Mouse (Mus musculus): ENCODE measurements at regions not wholly inside any gene's neighbourhood (a gene's known extent, or its start where the extent isn't known, plus 50 kb on each side); places are given as distances from the start of the nearest gene placed in this dataset.

- no peak overlapping the region for H3K4me3 ChIP-seq (replicated peaks)
- WGBS = 68% methylated on average over 8 of the region's 8 CpGs
- ATAC-seq (ENCODE audit: insufficient number of reproducible peaks, insufficient read depth, low FRiP score, low TSS enrichment, low read depth) = no peak
- H3K4me1 ChIP-seq (replicated peaks) = peaks cover 4% of the 10 kb centered on the region; the same call in 1 of the 2 replicates
- no peaks in the 10 kb centered on the region for H3K9me3 ChIP-seq
- no peak overlapping the region for H3K27ac ChIP-seq
- H3K4me2 ChIP-seq = no peak overlapping the region
- no peak overlapping the region for H3K9ac ChIP-seq (replicated peaks)
- no peaks in the 10 kb centered on the region for H3K27me3 ChIP-seq
- no peaks in the 10 kb centered on the region for H3K36me3 ChIP-seq
Observed at GRCm38 (mm10) chr13:35383624-35384018, 276.0 kb upstream of the Cdyl start.

GRCm38 (mm10) chr13:35388380-35388779 is 271.3 kb upstream of the Cdyl start:
- Histone ChIP-seq H3K4me3 (replicated peaks) (no peak overlapping the region), H3K9me3 (no peaks in the 10 kb centered on the region), H3K27me3 (no peaks in the 10 kb centered on the region), H3K4me2 (no peak overlapping the region), H3K27ac (no peak overlapping the region), H3K36me3 (no peaks in the 10 kb centered on the region), H3K4me1 (replicated peaks) (no peaks in the 10 kb centered on the region; the same call in 1 of the 2 replicates), H3K9ac (replicated peaks) (no peak overlapping the region)
- WGBS = 52% methylated on average over 1 of the region's 1 CpGs
- ATAC-seq (ENCODE audit: insufficient number of reproducible peaks, insufficient read depth, low FRiP score, low TSS enrichment, low read depth) = no peak

GRCm38 (mm10) chr13:35389781-35390525 is 269.7 kb upstream of the Cdyl start:
- no peaks in the 10 kb centered on the region for H3K36me3 ChIP-seq
- H3K27me3 ChIP-seq = no peaks in the 10 kb centered on the region
- no peak overlapping the region for H3K27ac ChIP-seq
- H3K4me3 ChIP-seq (replicated peaks) = no peak overlapping the region
- no peak overlapping the region for H3K9ac ChIP-seq (replicated peaks)
- H3K9me3 ChIP-seq = no peaks in the 10 kb centered on the region
- WGBS = 79% methylated on average over 6 of the region's 6 CpGs
- H3K4me1 ChIP-seq (replicated peaks) = peaks cover 1% of the 10 kb centered on the region; the same call in 1 of the 2 replicates
- no peak overlapping the region for H3K4me2 ChIP-seq
- peak; percentile 64 for ATAC-seq (ENCODE audit: insufficient number of reproducible peaks, insufficient read depth, low FRiP score, low TSS enrichment, low read depth)

GRCm38 (mm10) chr13:35390526-35390880 is 269.1 kb upstream of the Cdyl start:
- no peak overlapping the region for H3K4me3 ChIP-seq (replicated peaks)
- no peaks in the 10 kb centered on the region for H3K9me3 ChIP-seq
- WGBS = 62% methylated on average over 4 of the region's 4 CpGs
- H3K4me2 ChIP-seq = no peak overlapping the region
- H3K27ac ChIP-seq = no peak overlapping the region
- no peaks in the 10 kb centered on the region for H3K27me3 ChIP-seq
- H3K4me1 ChIP-seq (replicated peaks) = peaks cover 7% of the 10 kb centered on the region
- no peak overlapping the region for H3K9ac ChIP-seq (replicated peaks)
- H3K36me3 ChIP-seq = no peaks in the 10 kb centered on the region
- peak; percentile 60; the same call in 1 of the 2 replicates for ATAC-seq (ENCODE audit: insufficient number of reproducible peaks, insufficient read depth, low FRiP score, low TSS enrichment, low read depth)

GRCm38 (mm10) chr13:35392167-35392566 is 267.5 kb upstream of the Cdyl start:
- no peak overlapping the region for H3K4me3 ChIP-seq (replicated peaks)
- H3K9ac ChIP-seq (replicated peaks) = no peak overlapping the region
- no peak for ATAC-seq (ENCODE audit: insufficient number of reproducible peaks, insufficient read depth, low FRiP score, low TSS enrichment, low read depth)
- peaks cover 10% of the 10 kb centered on the region for H3K4me1 ChIP-seq (replicated peaks)
- no peaks in the 10 kb centered on the region for H3K9me3 ChIP-seq
- no peaks in the 10 kb centered on the region for H3K36me3 ChIP-seq
- no peak overlapping the region for H3K27ac ChIP-seq
- no peaks in the 10 kb centered on the region for H3K27me3 ChIP-seq
- H3K4me2 ChIP-seq = no peak overlapping the region
- 84% methylated on average over 6 of the region's 6 CpGs for WGBS

GRCm38 (mm10) chr13:35395192-35395591 is 264.4 kb upstream of the Cdyl start:
- no peak overlapping the region for H3K4me3 ChIP-seq (replicated peaks)
- no peaks in the 10 kb centered on the region for H3K9me3 ChIP-seq
- 0 out of 2 replicates have a peak, but pooled peaks have one; percentile 31 for ATAC-seq (ENCODE audit: insufficient number of reproducible peaks, insufficient read depth, low FRiP score, low TSS enrichment, low read depth)
- H3K27me3 ChIP-seq = no peaks in the 10 kb centered on the region
- H3K4me1 ChIP-seq (replicated peaks) = peaks cover 10% of the 10 kb centered on the region
- 46% methylated on average over 4 of the region's 4 CpGs for WGBS
- H3K27ac ChIP-seq = no peak overlapping the region
- no peak overlapping the region for H3K9ac ChIP-seq (replicated peaks)
- H3K36me3 ChIP-seq = no peaks in the 10 kb centered on the region
- no peak overlapping the region for H3K4me2 ChIP-seq

- H3K4me3 ChIP-seq (replicated peaks) = no peak overlapping the region
- no peak overlapping the region for H3K27ac ChIP-seq
- H3K4me2 ChIP-seq = no peak overlapping the region
- WGBS = 47% methylated on average over 5 of the region's 5 CpGs
- H3K27me3 ChIP-seq = no peaks in the 10 kb centered on the region
- no peak for ATAC-seq (ENCODE audit: insufficient number of reproducible peaks, insufficient read depth, low FRiP score, low TSS enrichment, low read depth)
- H3K9ac ChIP-seq (replicated peaks) = no peak overlapping the region
- no peaks in the 10 kb centered on the region for H3K9me3 ChIP-seq
- H3K4me1 ChIP-seq (replicated peaks) = peaks cover 10% of the 10 kb centered on the region
- H3K36me3 ChIP-seq = no peaks in the 10 kb centered on the region
Observed at GRCm38 (mm10) chr13:35395630-35396029, 264.0 kb upstream of the Cdyl start.

GRCm38 (mm10) chr13:35397166-35397565 is 262.5 kb upstream of the Cdyl start:
- no peak overlapping the region for H3K4me2 ChIP-seq
- no peak for ATAC-seq (ENCODE audit: insufficient number of reproducible peaks, insufficient read depth, low FRiP score, low TSS enrichment, low read depth)
- no peaks in the 10 kb centered on the region for H3K27me3 ChIP-seq
- H3K27ac ChIP-seq = no peak overlapping the region
- no peak overlapping the region for H3K4me3 ChIP-seq (replicated peaks)
- H3K36me3 ChIP-seq = no peaks in the 10 kb centered on the region
- H3K4me1 ChIP-seq (replicated peaks) = peaks cover 10% of the 10 kb centered on the region
- no peaks in the 10 kb centered on the region for H3K9me3 ChIP-seq
- 83% methylated on average over 2 of the region's 2 CpGs for WGBS
- no peak overlapping the region for H3K9ac ChIP-seq (replicated peaks)

- H3K4me3 ChIP-seq (replicated peaks) = no peak overlapping the region
- H3K36me3 ChIP-seq = no peaks in the 10 kb centered on the region
- H3K4me1 ChIP-seq (replicated peaks) = peaks cover 10% of the 10 kb centered on the region
- H3K27me3 ChIP-seq = no peaks in the 10 kb centered on the region
- no peak overlapping the region for H3K4me2 ChIP-seq
- H3K27ac ChIP-seq = no peak overlapping the region
- H3K9me3 ChIP-seq = no peaks in the 10 kb centered on the region
- no peak for ATAC-seq (ENCODE audit: insufficient number of reproducible peaks, insufficient read depth, low FRiP score, low TSS enrichment, low read depth)
- WGBS = 67% methylated on average over 8 of the region's 8 CpGs
- H3K9ac ChIP-seq (replicated peaks) = no peak overlapping the region
Observed at GRCm38 (mm10) chr13:35398192-35398591, 261.4 kb upstream of the Cdyl start.

- H3K4me3 ChIP-seq (replicated peaks) = no peak overlapping the region
- no peak overlapping the region for H3K27ac ChIP-seq
- H3K9ac ChIP-seq (replicated peaks) = no peak overlapping the region
- ATAC-seq (ENCODE audit: insufficient number of reproducible peaks, insufficient read depth, low FRiP score, low TSS enrichment, low read depth) = no peak
- H3K9me3 ChIP-seq = no peaks in the 10 kb centered on the region
- no peaks in the 10 kb centered on the region for H3K36me3 ChIP-seq
- no peaks in the 10 kb centered on the region for H3K4me1 ChIP-seq (replicated peaks)
- no peaks in the 10 kb centered on the region for H3K27me3 ChIP-seq
- WGBS = 84% methylated on average over 2 of the region's 2 CpGs
- H3K4me2 ChIP-seq = no peak overlapping the region
Observed at GRCm38 (mm10) chr13:35402856-35403255, 256.8 kb upstream of the Cdyl start.

- Histone ChIP-seq H3K4me1 (replicated peaks) (no peaks in the 10 kb centered on the region), H3K4me2 (no peak overlapping the region), H3K27ac (no peak overlapping the region), H3K9me3 (no peaks in the 10 kb centered on the region), H3K9ac (replicated peaks) (no peak overlapping the region), H3K36me3 (no peaks in the 10 kb centered on the region), H3K27me3 (no peaks in the 10 kb centered on the region), H3K4me3 (replicated peaks) (no peak overlapping the region)
- no peak for ATAC-seq (ENCODE audit: insufficient number of reproducible peaks, insufficient read depth, low FRiP score, low TSS enrichment, low read depth)
- WGBS = 92% methylated on average over 5 of the region's 5 CpGs
Observed at GRCm38 (mm10) chr13:35404428-35404827, 255.2 kb upstream of the Cdyl start.

- 74% methylated on average over 1 of the region's 1 CpGs for WGBS
- Histone ChIP-seq H3K27me3 (no peaks in the 10 kb centered on the region), H3K36me3 (no peaks in the 10 kb centered on the region), H3K9ac (replicated peaks) (no peak overlapping the region), H3K4me2 (no peak overlapping the region), H3K4me3 (replicated peaks) (no peak overlapping the region), H3K27ac (no peak overlapping the region), H3K4me1 (replicated peaks) (no peaks in the 10 kb centered on the region), H3K9me3 (no peaks in the 10 kb centered on the region)
- no peak for ATAC-seq (ENCODE audit: insufficient number of reproducible peaks, insufficient read depth, low FRiP score, low TSS enrichment, low read depth)
Observed at GRCm38 (mm10) chr13:35405384-35405783, 254.2 kb upstream of the Cdyl start.

Measured in limb, embryonic 12.5 days (tissue).